Mouse (Mus musculus): ENCODE measurements around the gene Klhl20.

- TF ChIP-seq CTCF (IDR thresholded peaks at IDR 0.05; ENCODE audit: low read depth) (peak; percentile 35), EP300 (IDR thresholded peaks at IDR 0.05; ENCODE audit: low read depth) (no peak)
Measured at GRCm38 (mm10) chr1:161140026-161140762, 8.9 kb upstream of the Klhl20 start.

Data from liver, postnatal 0 days (tissue).